Mouse (Mus musculus) lung, postnatal 36 days (tissue): Measurements from ENCODE around the gene Adk.

ENCODE experiments used
- DNase-seq: peaks from one replicate; pipeline ENCODE4 v3.0.0; 2022; ENCODE audit warnings: mixed read lengths

Gene Adk

DNA sequence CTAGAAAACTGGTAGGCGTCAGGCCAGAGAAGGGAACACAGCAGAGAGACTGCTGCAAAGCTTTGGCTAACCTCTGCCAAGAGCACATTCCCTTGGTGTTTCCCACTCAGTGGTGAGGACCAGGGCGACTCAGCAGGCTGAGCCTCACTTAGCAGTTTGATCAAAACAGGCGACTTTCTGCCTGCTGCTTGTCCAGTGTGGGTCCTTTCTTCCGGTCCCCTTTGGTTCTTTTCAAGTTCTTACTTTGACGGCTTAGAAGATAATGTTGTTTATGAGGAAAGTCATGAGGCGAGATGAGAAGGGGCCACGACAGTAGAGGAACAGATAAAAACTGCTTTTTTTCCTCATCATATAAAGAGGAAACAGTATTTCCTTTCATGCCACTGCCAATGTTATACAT is 49.2 kb downstream of the Adk start:
- DNase-seq = peak; percentile 47

DNA sequence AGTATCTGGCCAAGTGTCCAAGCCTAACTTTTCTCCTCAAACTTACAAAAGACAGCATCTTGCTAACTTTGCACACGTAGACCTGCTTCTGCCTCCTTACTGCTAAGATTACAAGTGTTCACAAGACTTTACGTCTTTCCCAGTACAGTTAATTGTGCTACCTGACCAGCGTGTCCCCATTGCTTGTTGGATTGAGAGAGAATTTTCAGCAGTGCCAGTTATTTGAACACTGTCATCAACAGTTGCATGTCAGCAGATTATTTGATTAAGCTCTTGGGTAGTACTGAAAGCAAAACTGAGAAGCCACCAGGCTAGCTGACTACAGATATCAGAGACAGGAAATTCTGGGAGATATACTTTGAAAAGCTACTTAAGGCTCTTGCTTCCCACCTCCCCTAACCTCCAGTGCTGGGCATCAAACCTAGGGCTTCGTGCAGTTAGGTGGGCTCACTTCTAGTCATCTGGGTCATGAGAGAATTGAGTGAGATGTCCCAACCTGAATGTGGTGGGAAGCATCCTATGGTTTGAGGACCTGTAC is 50.4 kb downstream of the Adk start:
- DNase-seq = no peak

DNA sequence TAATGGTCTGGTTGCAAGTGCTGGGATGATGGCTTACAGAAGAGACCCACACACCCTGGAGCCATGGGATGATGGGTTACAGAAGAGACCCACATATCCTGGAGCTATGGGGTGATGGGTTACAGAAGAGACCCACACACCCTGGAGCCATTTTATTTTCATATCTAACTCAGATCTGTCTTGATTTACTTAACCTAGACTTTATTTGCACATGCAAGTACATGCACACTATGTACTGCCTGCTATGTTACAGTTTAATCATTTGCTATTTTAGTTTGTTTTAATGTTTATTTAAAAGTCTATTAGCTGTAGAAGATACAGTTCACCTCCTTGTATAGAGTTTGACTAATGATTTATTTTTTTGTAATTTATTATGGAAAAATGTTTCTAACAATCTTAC is 52.7 kb downstream of the Adk start:
- no peak for DNase-seq

DNA sequence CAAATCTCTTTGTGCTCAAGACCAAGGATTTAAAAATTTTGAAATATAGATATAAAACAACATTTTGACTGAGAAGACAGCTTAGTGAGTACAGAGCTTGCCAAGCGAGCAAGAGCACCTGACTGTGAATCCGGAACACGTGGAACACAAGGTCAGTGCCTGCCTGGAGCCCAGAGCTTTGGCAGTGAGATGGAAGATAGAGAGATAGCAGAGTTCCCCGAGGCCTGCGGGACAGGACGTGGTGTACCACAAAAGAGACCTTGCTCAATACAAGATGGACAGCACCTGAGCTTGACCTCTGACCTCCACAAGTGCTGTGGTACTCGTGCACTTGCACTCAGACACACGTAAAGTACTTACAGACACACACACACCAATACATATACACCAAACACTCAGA is 54.2 kb downstream of the Adk start:
- DNase-seq = no peak

DNA sequence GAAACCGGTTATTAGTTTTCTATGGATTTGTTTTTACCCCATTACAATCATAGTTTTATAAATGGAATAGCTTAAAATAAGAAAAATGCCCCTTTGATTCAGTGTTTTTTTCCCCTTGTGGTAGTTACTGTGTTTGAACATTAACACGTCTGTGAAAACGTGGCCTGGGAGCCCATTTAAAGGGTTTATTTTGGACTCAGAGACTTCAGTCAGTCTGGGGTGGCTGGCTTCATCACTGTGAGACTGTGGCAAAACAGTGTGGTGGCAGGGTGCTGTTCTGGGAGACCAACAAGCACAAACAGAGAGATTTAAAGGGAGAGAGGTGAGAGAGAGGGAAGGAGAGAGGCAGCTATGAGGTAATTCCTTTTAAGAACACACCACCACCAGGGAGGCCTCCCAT is 55.2 kb downstream of the Adk start:
- DNase-seq = no peak

DNA sequence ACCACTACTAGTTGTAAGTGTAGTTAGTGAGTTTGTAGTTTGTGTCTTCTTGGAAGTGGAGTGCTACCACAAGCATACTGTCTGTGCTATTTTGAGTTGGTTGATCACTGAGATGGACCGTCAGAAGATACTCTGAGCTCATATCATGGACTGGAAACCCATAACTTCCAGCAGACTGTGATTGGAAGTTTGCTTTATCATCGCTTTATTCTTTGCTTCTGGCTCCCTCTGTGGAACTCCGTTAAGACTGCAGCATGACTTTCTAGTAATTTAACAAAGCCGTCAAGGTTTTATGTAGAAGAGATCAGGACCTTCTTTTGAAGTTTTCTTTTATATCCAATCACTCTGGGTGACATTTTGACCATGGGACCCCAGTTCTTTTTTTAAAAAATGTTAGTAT is 58.1 kb downstream of the Adk start:
- DNase-seq = peak; percentile 32

DNA sequence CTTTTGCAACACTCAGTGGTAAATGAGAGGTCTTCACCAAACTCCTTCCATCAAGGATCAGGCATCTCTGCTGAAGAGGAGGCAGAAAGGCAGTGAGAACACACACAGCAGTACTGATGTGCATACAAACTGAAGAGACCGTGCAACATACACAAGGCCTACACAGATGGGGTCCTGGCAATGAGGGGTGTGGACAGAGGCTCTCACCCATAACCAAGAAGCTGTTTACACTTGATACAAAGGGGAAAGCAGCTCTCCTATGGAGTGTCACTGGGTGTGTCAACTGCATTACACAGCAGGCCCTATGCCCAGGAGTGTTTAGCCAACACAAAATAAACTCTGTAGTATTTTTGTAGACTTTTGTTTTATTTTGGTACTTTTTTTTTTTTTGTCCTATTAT is 59.1 kb downstream of the Adk start:
- DNase-seq = no peak

DNA sequence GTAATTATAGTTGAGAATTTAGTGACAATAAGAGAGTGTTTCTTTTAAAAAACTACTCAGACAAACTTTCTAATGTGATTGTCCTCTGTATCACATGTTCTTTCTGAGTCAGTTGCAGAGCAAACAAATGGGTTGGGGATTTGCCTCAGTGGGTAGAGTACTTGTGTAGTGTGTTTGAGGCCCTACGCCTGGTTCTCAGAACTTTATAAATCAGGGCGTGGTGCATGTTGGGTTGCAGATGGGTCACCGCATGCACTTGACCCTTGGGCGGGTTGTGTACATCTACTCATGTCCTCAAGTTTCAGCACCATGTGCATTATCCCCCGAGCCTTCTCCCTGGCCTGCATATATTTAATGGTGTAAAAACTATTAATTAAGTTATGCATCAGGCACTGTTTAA is 59.8 kb downstream of the Adk start:
- DNase-seq = no peak

DNA sequence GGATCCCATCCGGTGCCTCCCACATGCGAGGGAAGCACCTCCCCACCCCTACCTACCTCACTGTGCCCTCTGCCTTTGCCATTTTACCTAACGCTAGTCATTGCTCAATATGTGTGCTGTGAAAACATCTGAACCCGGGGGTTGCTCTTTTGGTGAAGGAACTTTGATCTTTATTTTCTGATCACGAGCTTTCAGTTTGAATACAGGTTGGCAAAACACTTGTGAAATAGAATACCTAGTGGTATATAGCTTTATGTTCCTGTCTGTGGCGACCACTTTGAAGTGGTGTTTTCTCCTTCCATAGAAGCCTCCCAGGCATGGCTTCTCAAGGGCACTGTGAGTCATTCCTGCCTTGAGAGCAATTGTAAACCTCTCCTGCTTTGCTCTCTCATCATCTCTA is 60.4 kb downstream of the Adk start:
- peak; percentile 48 for DNase-seq

DNA sequence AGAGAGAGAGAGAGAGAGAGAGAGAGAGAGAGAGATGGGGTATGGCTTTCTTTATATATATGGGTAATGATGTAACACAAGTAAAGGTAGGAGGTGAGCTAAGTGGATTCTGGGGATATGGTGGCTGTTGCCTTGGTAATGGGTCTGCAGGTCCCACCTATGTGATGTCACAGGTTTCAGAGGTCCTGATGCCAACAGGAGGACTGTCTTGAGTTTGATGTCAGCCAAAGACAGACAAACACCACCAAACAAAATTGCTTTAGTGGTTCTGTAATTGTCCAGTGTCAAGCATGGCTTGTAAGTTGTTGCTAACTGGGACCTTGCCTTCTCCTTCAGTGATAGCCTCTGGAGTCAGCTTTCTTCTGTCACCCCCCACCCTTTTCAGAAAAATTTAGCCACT is 62.0 kb downstream of the Adk start:
- DNase-seq = no peak

DNA sequence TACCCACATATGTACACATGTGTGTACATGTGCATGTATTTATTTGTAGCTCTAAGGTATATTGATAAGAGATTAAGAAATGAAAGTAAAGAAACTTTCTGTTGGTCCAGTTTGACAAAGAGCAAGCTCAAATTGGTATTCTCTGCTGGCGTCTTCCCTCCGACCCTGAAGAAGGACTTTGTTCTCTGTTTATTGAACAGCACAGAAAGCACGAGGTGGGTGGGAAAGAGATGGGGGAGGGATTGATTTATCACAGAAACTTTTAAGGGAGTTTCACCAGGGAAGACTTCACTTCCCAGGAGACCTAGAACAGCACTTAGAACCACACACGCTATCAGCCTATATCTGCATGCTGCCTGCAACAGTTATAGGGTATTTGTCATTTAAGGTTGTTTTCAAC is 62.9 kb downstream of the Adk start:
- DNase-seq = no peak

DNA sequence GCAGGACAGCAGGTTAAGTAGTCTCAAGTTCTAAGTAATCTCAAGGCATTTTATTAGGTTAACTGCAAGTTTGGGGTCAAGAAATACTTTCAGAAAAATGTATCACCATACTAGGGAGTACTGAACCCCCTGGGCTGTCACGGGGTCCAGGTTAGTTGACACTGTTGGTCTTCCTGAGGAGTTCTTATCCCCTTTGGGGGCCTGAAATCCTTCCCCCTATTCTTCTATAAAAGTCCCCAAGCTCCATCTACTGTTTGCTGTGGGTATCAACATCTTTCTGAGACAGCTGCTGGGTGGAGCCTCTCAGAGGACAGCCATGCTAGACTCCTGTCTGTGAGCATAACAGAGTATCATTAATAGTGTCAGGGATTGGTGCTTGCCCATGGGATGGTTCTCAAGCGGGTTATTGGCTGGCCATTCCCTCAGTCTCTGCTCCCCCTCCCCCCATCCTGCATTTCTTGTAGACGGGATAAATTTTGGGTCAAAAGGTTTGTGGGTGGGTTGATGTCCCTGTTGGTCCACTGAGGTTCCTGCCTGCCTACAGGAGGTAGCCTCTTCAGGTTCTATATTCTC is 63.6 kb downstream of the Adk start:
- peak; percentile 67 for DNase-seq

DNA sequence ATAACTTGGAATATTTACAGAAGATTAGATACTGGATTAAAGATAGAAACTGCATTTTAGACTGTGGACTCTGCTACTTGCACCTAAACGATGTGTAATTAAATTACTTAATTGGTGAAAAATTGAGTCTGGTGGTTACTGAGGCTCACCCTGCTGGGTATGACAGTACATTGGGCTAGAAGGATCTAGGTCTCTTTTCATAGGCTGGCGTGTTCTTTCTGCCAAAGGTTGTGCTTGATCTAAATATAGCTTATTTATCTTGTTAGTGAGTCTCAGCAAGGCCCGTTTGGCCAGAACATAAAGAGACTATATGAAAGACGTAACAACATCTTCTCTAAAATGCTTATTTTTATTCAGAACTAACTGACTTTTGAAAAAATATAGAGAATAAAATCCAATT is 65.7 kb downstream of the Adk start:
- no peak for DNase-seq

DNA sequence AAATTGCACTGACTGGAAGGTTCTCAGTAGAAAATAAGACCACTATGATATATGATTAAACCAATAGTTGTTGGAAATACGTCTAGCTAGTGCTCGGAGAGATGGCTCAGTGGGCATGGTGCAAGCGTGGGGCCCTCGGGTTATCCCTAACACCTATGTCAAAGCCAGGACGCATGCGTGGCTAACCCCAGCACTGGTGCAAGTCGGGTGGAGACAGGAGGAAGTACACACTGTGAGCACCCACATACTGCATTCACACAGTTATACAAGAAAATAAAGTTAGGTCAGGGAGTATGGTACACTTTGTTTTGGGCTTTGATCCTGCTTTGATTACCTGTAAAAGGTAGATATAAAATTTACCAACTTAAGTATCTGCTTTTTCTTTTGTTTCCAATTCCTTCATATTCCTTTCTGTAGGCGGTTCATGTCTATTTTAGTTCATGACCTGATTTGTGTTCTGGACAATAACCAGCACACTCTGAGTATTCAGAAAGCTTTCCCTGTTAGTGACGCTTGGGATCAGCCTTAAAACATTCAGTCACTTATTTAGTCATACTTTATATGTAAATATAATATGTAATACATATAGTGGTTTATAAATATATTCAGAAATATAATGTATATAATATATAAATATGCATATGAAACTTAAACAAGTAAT is 67.4 kb downstream of the Adk start:
- DNase-seq = no peak

DNA sequence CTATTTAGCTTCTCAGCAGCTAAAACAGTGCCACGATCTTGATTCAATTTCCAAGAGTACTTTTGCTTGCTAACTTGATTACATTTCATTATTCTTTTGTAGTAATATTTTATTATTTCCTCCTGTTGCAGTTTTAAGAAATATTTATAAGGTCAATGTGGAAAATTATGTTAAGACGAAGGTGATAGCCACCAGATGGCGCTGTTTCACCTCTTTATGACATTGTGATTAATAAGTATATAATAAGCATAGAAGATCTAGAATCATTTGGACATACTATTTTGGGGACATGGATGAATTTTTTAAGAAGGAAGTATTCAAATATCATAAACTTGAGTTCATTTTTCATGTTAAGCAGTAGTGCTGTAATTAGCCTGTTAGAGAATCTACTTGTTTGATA is 68.1 kb downstream of the Adk start:
- DNase-seq = peak; percentile 83

DNA sequence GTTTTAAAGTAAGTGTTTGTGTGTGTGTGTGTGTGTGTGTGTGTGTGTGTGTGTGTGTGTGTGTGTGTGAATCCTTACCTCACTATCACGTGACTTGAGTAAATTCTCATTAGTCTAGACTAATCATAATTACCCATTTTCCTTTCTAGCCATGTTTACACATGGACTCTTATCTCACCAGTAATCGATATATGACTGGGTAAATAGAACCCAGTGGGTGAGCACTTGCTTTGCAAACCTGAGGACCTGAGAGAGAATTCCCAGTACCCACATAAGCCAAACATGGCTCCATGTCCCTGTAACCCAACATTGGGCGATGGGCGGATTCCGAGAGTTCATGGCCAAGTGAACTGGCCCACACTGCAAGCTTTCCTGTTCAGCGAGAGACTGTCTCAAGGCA is 74.8 kb downstream of the Adk start:
- DNase-seq = no peak

DNA sequence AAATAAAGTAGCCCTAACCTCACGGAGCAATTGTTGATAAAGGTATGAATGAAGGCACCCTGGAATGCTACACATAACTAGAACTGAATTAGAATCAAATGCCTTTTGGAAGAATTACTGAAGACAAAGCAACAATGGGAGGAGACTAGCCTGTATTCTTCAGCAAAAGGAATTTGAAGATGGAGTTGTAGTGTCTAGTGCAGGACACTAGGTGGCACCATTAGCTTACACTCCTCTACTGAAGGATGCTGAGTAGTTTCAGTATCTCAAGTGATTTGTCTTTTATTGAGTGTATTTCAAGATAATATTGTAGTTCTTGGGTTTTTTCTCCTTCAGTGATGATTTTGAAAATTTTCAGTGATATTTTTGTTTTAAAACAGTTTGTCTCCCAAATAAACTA is 84.5 kb downstream of the Adk start:
- DNase-seq = peak; percentile 81

DNA sequence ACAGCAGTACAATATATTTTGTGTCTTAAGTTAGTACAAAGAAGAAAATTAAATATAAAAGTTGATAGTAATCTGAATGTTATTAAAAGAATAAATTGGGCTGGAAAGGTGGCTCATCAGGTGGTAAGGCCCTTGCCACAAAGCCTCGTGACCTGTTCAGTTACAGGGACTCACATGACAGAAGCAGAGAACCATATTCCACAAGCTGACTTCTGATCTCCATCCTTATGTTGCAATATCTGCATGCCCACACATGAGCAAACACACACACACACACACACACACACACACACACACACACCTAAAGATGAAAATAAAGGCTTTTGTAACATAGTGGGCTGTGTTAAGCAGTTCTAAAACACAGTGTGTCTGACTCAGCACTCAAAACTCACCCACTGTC is 90.2 kb downstream of the Adk start:
- DNase-seq = no peak

DNA sequence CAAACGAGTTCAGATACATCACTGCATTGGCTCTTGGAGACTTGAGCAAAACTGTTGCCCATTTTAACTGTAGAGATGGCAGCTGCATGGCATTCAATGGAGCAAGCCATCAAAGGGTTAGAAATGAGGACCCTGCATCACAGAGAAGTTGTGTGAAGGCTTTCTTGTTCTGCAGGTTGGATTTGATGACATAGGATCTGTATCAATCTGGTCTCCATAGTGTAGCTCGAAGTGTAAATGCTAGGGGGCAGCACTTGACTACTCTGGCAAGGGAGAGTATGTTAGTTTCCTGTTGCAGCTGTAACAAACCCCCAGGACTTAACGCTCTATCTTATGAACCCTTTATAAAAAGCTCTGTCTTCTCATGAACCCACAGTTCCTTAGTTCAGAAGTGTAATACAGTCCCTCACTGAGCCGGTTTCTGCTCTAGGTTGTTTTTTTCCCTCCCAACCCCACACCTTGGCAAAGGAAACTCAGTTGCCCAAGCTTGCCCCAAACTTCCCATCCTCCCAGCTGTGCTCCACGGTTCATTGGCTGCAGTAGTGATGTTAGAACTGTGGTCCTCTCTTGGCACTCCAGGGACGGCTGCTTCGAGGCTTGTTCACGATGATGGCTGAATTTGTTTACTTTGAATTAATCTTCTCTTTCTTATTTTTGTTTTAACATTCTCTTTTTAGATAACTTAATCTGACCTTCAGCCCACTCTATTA is 91.2 kb downstream of the Adk start:
- peak; percentile 59 for DNase-seq

DNA sequence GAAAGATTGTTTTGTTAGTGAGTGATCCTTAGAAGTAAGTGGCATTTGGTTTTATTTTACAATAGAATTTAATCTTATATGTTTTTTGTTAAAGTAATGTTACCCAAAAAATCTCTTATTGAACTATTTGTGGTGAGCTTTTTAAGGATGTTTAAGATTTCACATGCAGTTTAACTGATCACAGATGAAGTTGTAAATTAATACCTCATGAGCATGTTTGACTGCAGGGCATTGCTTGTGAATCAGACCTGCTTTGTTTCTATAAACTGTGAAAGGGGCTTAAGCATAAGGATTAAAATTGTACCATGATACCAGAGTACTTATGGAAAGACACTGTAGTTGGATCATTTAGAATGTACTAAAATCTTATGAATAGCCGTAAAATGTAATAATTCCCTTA is 94.8 kb downstream of the Adk start:
- DNase-seq = no peak

DNA sequence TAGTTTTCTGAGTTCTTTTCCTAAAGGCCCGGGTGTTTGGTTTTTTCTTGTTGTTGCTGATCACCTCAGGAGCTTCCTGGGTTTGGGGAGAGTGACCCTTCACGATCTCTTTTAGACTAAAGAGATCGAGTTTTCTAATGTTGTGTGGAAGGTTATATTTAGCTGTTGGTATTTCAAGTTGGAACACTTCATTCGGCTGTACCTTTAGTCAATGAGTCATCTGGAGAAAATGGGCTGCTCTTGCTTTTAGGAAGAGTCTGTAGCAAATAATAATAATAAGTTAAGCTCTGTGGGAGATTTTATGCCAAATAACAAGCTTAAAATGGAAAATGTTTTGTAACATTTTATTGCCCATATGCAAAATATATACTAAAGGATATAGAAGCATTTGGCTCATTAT is 97.9 kb downstream of the Adk start:
- peak; percentile 12 for DNase-seq

DNA sequence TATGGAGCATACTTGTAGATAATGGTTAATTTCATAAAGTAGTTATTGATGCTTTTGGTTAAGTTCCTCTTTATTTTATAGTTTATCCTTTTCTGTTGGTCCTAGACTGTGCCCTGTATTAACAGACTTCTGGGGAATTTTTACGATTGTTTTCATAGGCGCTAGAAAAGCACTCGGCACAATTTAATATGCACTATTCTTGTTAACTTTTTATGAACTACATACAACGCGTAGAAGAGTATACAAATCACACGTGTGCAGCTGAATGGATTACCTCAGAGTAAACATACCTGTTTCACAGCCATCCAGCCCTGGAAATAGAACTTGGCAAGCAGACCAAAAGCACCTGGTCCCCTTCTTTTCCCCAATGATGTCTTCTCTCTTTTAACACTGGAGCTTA is 99.7 kb downstream of the Adk start:
- no peak for DNase-seq

DNA sequence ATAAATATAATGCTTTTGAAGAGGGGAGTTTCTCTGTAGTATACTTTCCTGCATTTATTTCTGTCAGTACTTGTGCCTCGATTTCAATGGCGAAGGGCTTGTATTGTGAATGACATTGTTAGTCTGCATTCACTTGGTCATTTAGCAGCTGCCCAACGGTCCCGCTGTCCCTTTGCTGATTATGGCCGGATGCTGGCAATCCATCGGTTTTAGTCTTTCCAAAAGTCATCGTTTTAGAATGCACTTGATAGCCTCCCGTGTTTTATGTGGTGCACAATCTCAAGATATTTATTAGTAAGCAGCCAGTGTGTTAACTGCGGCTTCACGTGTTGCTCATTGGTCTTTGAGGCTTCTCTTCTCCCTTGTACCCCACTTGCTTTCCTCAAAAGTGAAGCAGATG is 113.3 kb downstream of the Adk start:
- no peak for DNase-seq

DNA sequence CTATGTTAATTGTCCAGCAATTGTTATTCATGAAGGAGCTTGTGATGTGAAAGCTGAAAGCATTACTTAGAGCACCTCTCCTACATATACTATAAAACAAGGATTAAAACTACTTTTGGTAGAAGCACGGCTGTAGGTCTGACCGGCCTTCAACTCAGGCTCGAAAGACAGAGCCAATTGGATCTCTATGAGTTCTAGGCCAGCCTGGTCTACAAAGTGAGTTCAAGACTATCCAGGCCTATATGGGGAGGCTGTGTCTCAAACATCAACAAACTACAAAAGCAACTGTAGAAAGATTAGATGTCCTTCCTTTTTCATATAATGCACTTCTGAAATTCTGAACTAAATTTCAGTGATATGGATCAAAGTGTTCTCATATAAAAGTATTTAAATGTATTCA is 113.7 kb downstream of the Adk start:
- no peak for DNase-seq
